Mouse (Mus musculus): Measurements from ENCODE around the gene Sucla2. TPM values are rescaled to one million over a fixed set of nuclear protein-coding genes. Genes with fewer than 3 reads are reported as not detected.
"Not testable (repeated sequence)": the region's sequence is repeated elsewhere in the genome, so short reads cannot be mapped to it uniquely, and the experiment has no call there.

Sucla2 gene
- polyA plus RNA-seq, 1 experiment from 2014 or later: 286 TPM

DNA sequence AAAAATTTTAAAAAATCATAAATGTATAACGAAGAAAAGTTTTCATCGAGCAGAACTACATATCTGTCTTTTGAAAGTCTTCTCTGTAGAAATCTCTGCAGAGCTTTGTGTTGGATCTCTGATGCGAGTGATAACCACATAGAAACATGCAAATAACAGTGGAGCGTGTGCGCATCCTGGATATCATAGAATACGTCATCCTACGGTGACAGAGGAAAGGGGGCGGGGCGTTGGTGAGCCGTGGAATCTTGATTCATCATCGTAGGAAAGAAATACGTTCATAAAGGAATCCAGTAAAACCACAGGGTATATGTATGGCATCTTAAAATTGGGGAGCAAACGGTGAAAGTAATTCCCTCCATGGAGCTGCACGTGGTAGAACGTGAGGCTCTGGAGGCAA, 17.9 kb upstream of the Sucla2 start:
- 80% methylated on average over 15 of the region's 15 CpGs for WGBS
- Histone ChIP-seq H3K27ac (ENCODE audit: low read length) (no peak overlapping the region), H3K4me3 (ENCODE audit: low read length) (no peak overlapping the region), H3K4me2 (ENCODE audit: low read depth, low read length) (peak overlapping the region; percentile 20; the same call in 1 of the 2 replicates), H3K9ac (ENCODE audit: low read length) (no peak overlapping the region), H3K27me3 (ENCODE audit: control insufficient read depth, insufficient read depth, low read length) (no peaks in the 10 kb centered on the region), H3K9me3 (replicated peaks; ENCODE audit: control insufficient read depth, low read length) (no peaks in the 10 kb centered on the region), H3K4me1 (ENCODE audit: control insufficient read depth, insufficient read depth, low read length) (peaks cover 21% of the 10 kb centered on the region), H3K36me3 (ENCODE audit: control insufficient read depth, insufficient read depth) (no peaks in the 10 kb centered on the region)
- ATAC-seq (replicated peaks; ENCODE audit: extremely low read depth, insufficient read depth, low FRiP score): no peak

- Histone ChIP-seq H3K4me1 (ENCODE audit: control insufficient read depth, insufficient read depth, low read length) (peaks cover 15% of the 10 kb centered on the region), H3K4me3 (ENCODE audit: low read length) (no peak overlapping the region), H3K9ac (ENCODE audit: low read length) (no peak overlapping the region), H3K27me3 (ENCODE audit: control insufficient read depth, insufficient read depth, low read length) (no peaks in the 10 kb centered on the region), H3K36me3 (ENCODE audit: control insufficient read depth, insufficient read depth) (no peaks in the 10 kb centered on the region), H3K27ac (ENCODE audit: low read length) (no peak overlapping the region), H3K4me2 (ENCODE audit: low read depth, low read length) (peak overlapping the region; percentile 20; the same call in 1 of the 2 replicates), H3K9me3 (replicated peaks; ENCODE audit: control insufficient read depth, low read length) (no peaks in the 10 kb centered on the region)
- WGBS: 41% methylated on average over 11 of the region's 11 CpGs
- ATAC-seq (replicated peaks; ENCODE audit: extremely low read depth, insufficient read depth, low FRiP score): no peak
These were observed 17.3 kb upstream of the Sucla2 start for GRCm38 (mm10) chr14:73507702-73508376.

DNA sequence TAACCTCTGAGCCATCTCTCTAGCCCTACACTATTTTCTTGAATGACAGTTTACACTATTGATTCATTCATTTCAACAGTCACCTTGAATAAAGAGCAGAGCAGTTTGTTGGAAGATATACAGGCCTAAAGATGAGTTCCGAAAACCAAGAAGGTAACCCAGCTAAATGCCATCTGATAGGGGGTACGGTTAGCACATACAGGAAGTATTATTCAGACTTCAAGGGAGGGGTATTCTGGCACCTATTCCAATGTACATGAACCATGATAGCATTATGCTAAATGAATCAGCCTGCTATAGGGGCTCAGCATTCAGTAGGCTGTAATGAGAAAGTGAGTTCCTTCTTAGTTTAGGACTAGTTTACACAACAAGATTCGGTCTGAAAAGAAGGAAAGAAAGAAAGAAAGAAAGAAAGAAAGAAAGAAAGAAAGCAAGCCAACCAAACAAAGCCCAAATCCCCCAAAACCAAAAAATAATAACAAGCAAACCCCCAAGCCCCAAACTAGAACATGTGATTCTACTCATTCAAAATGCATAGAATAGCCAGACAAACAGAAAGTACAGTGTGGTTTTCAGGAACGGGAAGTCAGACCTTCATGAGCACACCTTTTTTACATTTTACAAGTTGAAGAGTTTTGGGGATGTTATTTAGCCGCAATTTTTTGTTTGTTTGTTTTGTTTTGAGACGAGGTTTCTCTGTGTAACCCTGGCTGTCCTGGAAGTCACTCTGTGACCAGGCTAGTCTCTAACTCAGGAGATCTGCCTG, 16.3 kb upstream of the Sucla2 start:
- Histone ChIP-seq H3K4me3 (ENCODE audit: low read length) (no peak overlapping the region), H3K27ac (ENCODE audit: low read length) (no peak overlapping the region), H3K4me2 (ENCODE audit: low read depth, low read length) (no peak overlapping the region), H3K9me3 (replicated peaks; ENCODE audit: control insufficient read depth, low read length) (no peaks in the 10 kb centered on the region), H3K9ac (ENCODE audit: low read length) (no peak overlapping the region), H3K4me1 (ENCODE audit: control insufficient read depth, insufficient read depth, low read length) (peaks cover 9% of the 10 kb centered on the region), H3K36me3 (ENCODE audit: control insufficient read depth, insufficient read depth) (no peaks in the 10 kb centered on the region; the same call in 1 of the 2 replicates), H3K27me3 (ENCODE audit: control insufficient read depth, insufficient read depth, low read length) (no peaks in the 10 kb centered on the region)
- ATAC-seq (replicated peaks; ENCODE audit: extremely low read depth, insufficient read depth, low FRiP score): no peak
- 84% methylated on average over 6 of the region's 6 CpGs for WGBS

DNA sequence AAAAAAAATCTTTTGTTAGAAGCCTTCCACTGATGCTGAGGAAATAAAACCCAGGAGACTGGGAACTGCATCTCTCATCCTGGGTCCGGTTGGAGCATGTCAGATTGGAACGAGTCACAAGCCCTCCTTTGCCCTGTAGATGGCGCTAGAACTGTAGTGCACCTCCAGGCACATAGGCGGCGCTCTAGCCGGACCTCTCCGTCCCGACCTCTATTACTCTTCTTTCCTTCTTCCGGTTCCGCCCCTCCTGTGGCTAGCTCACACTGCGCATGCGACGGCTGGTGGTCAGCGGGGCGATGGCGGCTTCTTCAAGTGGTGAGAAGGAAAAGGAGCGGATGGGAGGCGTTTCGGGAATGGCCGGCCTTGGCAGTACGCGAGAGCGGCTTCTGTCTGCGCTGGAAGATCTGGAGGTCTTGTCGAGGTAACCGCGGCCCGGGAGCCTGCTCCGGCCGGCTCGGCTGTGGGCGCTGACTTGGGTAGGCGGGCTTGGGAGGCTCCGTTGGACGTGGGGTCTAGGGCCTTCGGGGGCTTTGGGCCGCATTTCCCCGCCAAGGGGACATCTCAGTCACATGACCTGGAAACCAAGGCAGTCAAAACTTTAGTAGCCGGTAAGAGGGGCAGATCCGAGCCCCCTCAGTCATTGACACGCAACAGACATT, 15.2 kb upstream of the Sucla2 start, which contains the start of gene Med4:
TSS of gene Med4 (plus strand) at position 261 of the 659 bp plus-strand sequence.
- peak; percentile 90 for ATAC-seq (replicated peaks; ENCODE audit: extremely low read depth, insufficient read depth, low FRiP score)
- peak within 1 kb of the TSS; percentile 97 for H3K4me2 ChIP-seq (ENCODE audit: low read depth, low read length)

DNA sequence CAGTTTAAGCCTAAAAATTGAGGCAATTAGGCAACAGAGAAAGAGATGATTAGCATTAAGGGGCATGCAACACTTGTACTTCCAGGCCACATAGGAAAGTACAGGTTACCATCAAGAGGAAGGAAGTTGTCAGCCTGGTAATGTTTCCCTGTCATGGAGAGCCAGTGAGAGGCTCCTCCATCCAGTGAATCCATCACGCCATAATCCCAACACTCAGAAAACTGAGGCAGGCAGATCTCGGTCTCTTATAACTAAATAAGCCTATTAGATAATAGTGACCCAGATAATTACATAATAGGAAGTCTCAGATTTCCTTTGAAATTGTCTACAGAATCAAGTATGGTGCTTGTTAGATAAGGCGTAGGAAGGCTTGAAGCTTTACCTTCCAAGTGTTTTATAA, 983 bp upstream of the Sucla2 start:
- no peaks in the 10 kb centered on the region for H3K36me3 ChIP-seq (ENCODE audit: control insufficient read depth, insufficient read depth)
- peak overlapping the region; percentile 66; the same call in 1 of the 2 replicates for H3K9ac ChIP-seq (ENCODE audit: low read length)
- no peaks in the 10 kb centered on the region for H3K9me3 ChIP-seq (replicated peaks; ENCODE audit: control insufficient read depth, low read length)
- H3K4me3 ChIP-seq (ENCODE audit: low read length): no peak overlapping the region
- no peak for ATAC-seq (replicated peaks; ENCODE audit: extremely low read depth, insufficient read depth, low FRiP score)
- H3K4me1 ChIP-seq (ENCODE audit: control insufficient read depth, insufficient read depth, low read length): no peaks in the 10 kb centered on the region
- peak overlapping the region; percentile 65; the same call in 1 of the 2 replicates for H3K4me2 ChIP-seq (ENCODE audit: low read depth, low read length)
- WGBS: 64% methylated on average over 3 of the region's 3 CpGs
- H3K27ac ChIP-seq (ENCODE audit: low read length): no peak overlapping the region
- no peaks in the 10 kb centered on the region for H3K27me3 ChIP-seq (ENCODE audit: control insufficient read depth, insufficient read depth, low read length)

More for the DNA sequence above, 15.2 kb upstream of the Sucla2 start, which contains the start of gene Med4:
- Histone ChIP-seq H3K9ac (ENCODE audit: low read length) (peak within 1 kb of the TSS; percentile 98), H3K27ac (ENCODE audit: low read length) (peak within 1 kb of the TSS; percentile 44; the same call in 1 of the 2 replicates), H3K27me3 (ENCODE audit: control insufficient read depth, insufficient read depth, low read length) (no peaks in the 10 kb centered on the region), H3K36me3 (ENCODE audit: control insufficient read depth, insufficient read depth) (peaks cover 2% of the 10 kb centered on the region), H3K4me1 (ENCODE audit: control insufficient read depth, insufficient read depth, low read length) (peaks cover 9% of the 10 kb centered on the region), H3K4me3 (ENCODE audit: low read length) (peak within 1 kb of the TSS; percentile 99), H3K9me3 (replicated peaks; ENCODE audit: control insufficient read depth, low read length) (no peaks in the 10 kb centered on the region)
- WGBS: under 1% methylated on average over 41 of the region's 41 CpGs

- not testable (repeated sequence) for ATAC-seq (replicated peaks; ENCODE audit: extremely low read depth, insufficient read depth, low FRiP score); H3K27ac ChIP-seq (ENCODE audit: low read length); H3K4me1 ChIP-seq (ENCODE audit: control insufficient read depth, insufficient read depth, low read length); H3K9ac ChIP-seq (ENCODE audit: low read length); H3K9me3 ChIP-seq (replicated peaks; ENCODE audit: control insufficient read depth, low read length); H3K36me3 ChIP-seq (ENCODE audit: control insufficient read depth, insufficient read depth); H3K27me3 ChIP-seq (ENCODE audit: control insufficient read depth, insufficient read depth, low read length); H3K4me2 ChIP-seq (ENCODE audit: low read depth, low read length); H3K4me3 ChIP-seq (ENCODE audit: low read length)
- WGBS: 76% methylated on average over 3 of the region's 3 CpGs
These were observed 3.5 kb downstream of the Sucla2 start for GRCm38 (mm10) chr14:73528661-73529060.

- ATAC-seq (replicated peaks; ENCODE audit: extremely low read depth, insufficient read depth, low FRiP score): no peak
- Histone ChIP-seq H3K4me3 (ENCODE audit: low read length) (no peak overlapping the region), H3K9ac (ENCODE audit: low read length) (no peak overlapping the region), H3K27ac (ENCODE audit: low read length) (no peak overlapping the region), H3K4me1 (ENCODE audit: control insufficient read depth, insufficient read depth, low read length) (no peaks in the 10 kb centered on the region), H3K9me3 (replicated peaks; ENCODE audit: control insufficient read depth, low read length) (no peaks in the 10 kb centered on the region), H3K36me3 (ENCODE audit: control insufficient read depth, insufficient read depth) (no peaks in the 10 kb centered on the region), H3K4me2 (ENCODE audit: low read depth, low read length) (no peak overlapping the region), H3K27me3 (ENCODE audit: control insufficient read depth, insufficient read depth, low read length) (peaks cover 2% of the 10 kb centered on the region; the same call in 1 of the 2 replicates)
- WGBS: 64% methylated on average over 6 of the region's 6 CpGs
These were observed 8.8 kb downstream of the Sucla2 start for GRCm38 (mm10) chr14:73533755-73534465.

GRCm38 (mm10) chr14:73535641-73536040, 10.5 kb downstream of the Sucla2 start:
- H3K9ac ChIP-seq (ENCODE audit: low read length): no peak overlapping the region
- H3K4me2 ChIP-seq (ENCODE audit: low read depth, low read length): no peak overlapping the region
- H3K4me3 ChIP-seq (ENCODE audit: low read length): no peak overlapping the region
- 80% methylated on average over 2 of the region's 2 CpGs for WGBS
- no peak for ATAC-seq (replicated peaks; ENCODE audit: extremely low read depth, insufficient read depth, low FRiP score)
- no peaks in the 10 kb centered on the region for H3K36me3 ChIP-seq (ENCODE audit: control insufficient read depth, insufficient read depth)
- H3K9me3 ChIP-seq (replicated peaks; ENCODE audit: control insufficient read depth, low read length): no peaks in the 10 kb centered on the region
- H3K27me3 ChIP-seq (ENCODE audit: control insufficient read depth, insufficient read depth, low read length): peaks cover 2% of the 10 kb centered on the region; the same call in 1 of the 2 replicates
- no peak overlapping the region for H3K27ac ChIP-seq (ENCODE audit: low read length)
- H3K4me1 ChIP-seq (ENCODE audit: control insufficient read depth, insufficient read depth, low read length): no peaks in the 10 kb centered on the region
